Mouse (Mus musculus): ENCODE measurements around the gene Hoxb8. TPM values are rescaled to one million over a fixed set of nuclear protein-coding genes. Genes with fewer than 3 reads are reported as not detected.

Hoxb8 gene
- polyA plus RNA-seq, 2 experiments, result 0.43 to 2.1 TPM

GRCm38 (mm10) chr11:96319910-96320309 is 38.2 kb downstream of the Hoxb8 start:
- Histone ChIP-seq H3K9me3 (ENCODE audit: control insufficient read depth, low read length) (no peaks in the 10 kb centered on the region), H3K4me3 (replicated peaks; ENCODE audit: low read length) (peak overlapping the region; percentile 21), H3K9ac (ENCODE audit: low read depth, low read length, severe bottlenecking) (no peak overlapping the region), H3K36me3 (ENCODE audit: control insufficient read depth, insufficient read depth, low read length) (no peaks in the 10 kb centered on the region), H3K4me1 (ENCODE audit: control insufficient read depth, insufficient read depth, low read length) (peaks cover 5% of the 10 kb centered on the region), H3K27me3 (ENCODE audit: control insufficient read depth, insufficient read depth, low read length) (peaks cover 98% of the 10 kb centered on the region), H3K4me2 (replicated peaks; ENCODE audit: low read depth, low read length, severe bottlenecking) (peak overlapping the region; percentile 43), H3K27ac (replicated peaks; ENCODE audit: low read depth, low read length) (no peak overlapping the region)
- WGBS, result under 1% methylated on average over 29 of the region's 29 CpGs
- no peak for ATAC-seq (ENCODE audit: low FRiP score, low read depth)
- TF ChIP-seq POLR2A (IDR thresholded peaks at IDR 0.05; ENCODE audit: borderline replicate concordance, extremely low read depth, insufficient read depth, insufficient read length), result no peak
- no peak for DNase-seq (ENCODE audit: low spot score)

- H3K4me1 ChIP-seq (ENCODE audit: control insufficient read depth, insufficient read depth, low read length), result peaks cover 5% of the 10 kb centered on the region
- TF ChIP-seq POLR2A (IDR thresholded peaks at IDR 0.05; ENCODE audit: borderline replicate concordance, extremely low read depth, insufficient read depth, insufficient read length), result no peak
- H3K9me3 ChIP-seq (ENCODE audit: control insufficient read depth, low read length), result no peaks in the 10 kb centered on the region
- no peak overlapping the region for H3K4me3 ChIP-seq (replicated peaks; ENCODE audit: low read length)
- H3K27me3 ChIP-seq (ENCODE audit: control insufficient read depth, insufficient read depth, low read length), result peaks cover 98% of the 10 kb centered on the region
- no peak overlapping the region for H3K27ac ChIP-seq (replicated peaks; ENCODE audit: low read depth, low read length)
- DNase-seq (ENCODE audit: low spot score) (no peak), ATAC-seq (ENCODE audit: low FRiP score, low read depth) (no peak)
- no peaks in the 10 kb centered on the region for H3K36me3 ChIP-seq (ENCODE audit: control insufficient read depth, insufficient read depth, low read length)
- 0 out of 2 replicates have a peak overlapping the region, but pooled peaks have one; percentile 43 for H3K4me2 ChIP-seq (replicated peaks; ENCODE audit: low read depth, low read length, severe bottlenecking)
- 8% methylated on average over 17 of the region's 17 CpGs for WGBS
- no peak overlapping the region for H3K9ac ChIP-seq (ENCODE audit: low read depth, low read length, severe bottlenecking)
Observed at GRCm38 (mm10) chr11:96320688-96321087, 39.0 kb downstream of the Hoxb8 start.

- Histone ChIP-seq H3K9ac (ENCODE audit: low read depth, low read length, severe bottlenecking) (no peak overlapping the region), H3K4me3 (replicated peaks; ENCODE audit: low read length) (no peak overlapping the region), H3K36me3 (ENCODE audit: control insufficient read depth, insufficient read depth, low read length) (no peaks in the 10 kb centered on the region), H3K27me3 (ENCODE audit: control insufficient read depth, insufficient read depth, low read length) (peaks cover 98% of the 10 kb centered on the region), H3K9me3 (ENCODE audit: control insufficient read depth, low read length) (no peaks in the 10 kb centered on the region), H3K4me1 (ENCODE audit: control insufficient read depth, insufficient read depth, low read length) (peaks cover 5% of the 10 kb centered on the region), H3K27ac (replicated peaks; ENCODE audit: low read depth, low read length) (no peak overlapping the region), H3K4me2 (replicated peaks; ENCODE audit: low read depth, low read length, severe bottlenecking) (no peak overlapping the region)
- DNase-seq (ENCODE audit: low spot score) (no peak), ATAC-seq (ENCODE audit: low FRiP score, low read depth) (no peak)
- no peak for TF ChIP-seq POLR2A (IDR thresholded peaks at IDR 0.05; ENCODE audit: borderline replicate concordance, extremely low read depth, insufficient read depth, insufficient read length)
- 18% methylated on average over 5 of the region's 5 CpGs for WGBS
Observed at GRCm38 (mm10) chr11:96321846-96322245, 40.1 kb downstream of the Hoxb8 start.

- Histone ChIP-seq H3K4me2 (replicated peaks; ENCODE audit: low read depth, low read length, severe bottlenecking) (no peak overlapping the region), H3K9ac (ENCODE audit: low read depth, low read length, severe bottlenecking) (no peak overlapping the region), H3K27ac (replicated peaks; ENCODE audit: low read depth, low read length) (no peak overlapping the region), H3K4me1 (ENCODE audit: control insufficient read depth, insufficient read depth, low read length) (peaks cover 5% of the 10 kb centered on the region), H3K36me3 (ENCODE audit: control insufficient read depth, insufficient read depth, low read length) (no peaks in the 10 kb centered on the region), H3K27me3 (ENCODE audit: control insufficient read depth, insufficient read depth, low read length) (peaks cover 98% of the 10 kb centered on the region), H3K9me3 (ENCODE audit: control insufficient read depth, low read length) (no peaks in the 10 kb centered on the region), H3K4me3 (replicated peaks; ENCODE audit: low read length) (no peak overlapping the region)
- no peak for DNase-seq (ENCODE audit: low spot score)
- WGBS, result 12% methylated on average over 6 of the region's 6 CpGs
- TF ChIP-seq POLR2A (IDR thresholded peaks at IDR 0.05; ENCODE audit: borderline replicate concordance, extremely low read depth, insufficient read depth, insufficient read length), result no peak
- no peak for ATAC-seq (ENCODE audit: low FRiP score, low read depth)
Observed at GRCm38 (mm10) chr11:96322738-96323137, 41.0 kb downstream of the Hoxb8 start.

GRCm38 (mm10) chr11:96323154-96323553 is 41.4 kb downstream of the Hoxb8 start, which contains the start of gene Hoxb3:
TSS of gene Hoxb3 (plus strand) at chr11:96323326.
- no peak for ATAC-seq (ENCODE audit: low FRiP score, low read depth)
- WGBS, result 17% methylated on average over 10 of the region's 10 CpGs
- no peak for DNase-seq (ENCODE audit: low spot score)
- Histone ChIP-seq H3K4me1 (ENCODE audit: control insufficient read depth, insufficient read depth, low read length) (peaks cover 5% of the 10 kb centered on the region), H3K27ac (replicated peaks; ENCODE audit: low read depth, low read length) (no peak within 1 kb of the TSS), H3K9me3 (ENCODE audit: control insufficient read depth, low read length) (no peaks in the 10 kb centered on the region), H3K27me3 (ENCODE audit: control insufficient read depth, insufficient read depth, low read length) (peaks cover 98% of the 10 kb centered on the region), H3K4me3 (replicated peaks; ENCODE audit: low read length) (no peak within 1 kb of the TSS), H3K9ac (ENCODE audit: low read depth, low read length, severe bottlenecking) (no peak within 1 kb of the TSS), H3K36me3 (ENCODE audit: control insufficient read depth, insufficient read depth, low read length) (no peaks in the 10 kb centered on the region), H3K4me2 (replicated peaks; ENCODE audit: low read depth, low read length, severe bottlenecking) (no peak within 1 kb of the TSS)
- no peak for TF ChIP-seq POLR2A (IDR thresholded peaks at IDR 0.05; ENCODE audit: borderline replicate concordance, extremely low read depth, insufficient read depth, insufficient read length)

GRCm38 (mm10) chr11:96324125-96324524 is 42.4 kb downstream of the Hoxb8 start:
- TF ChIP-seq POLR2A (IDR thresholded peaks at IDR 0.05; ENCODE audit: borderline replicate concordance, extremely low read depth, insufficient read depth, insufficient read length), result no peak
- no peaks in the 10 kb centered on the region for H3K36me3 ChIP-seq (ENCODE audit: control insufficient read depth, insufficient read depth, low read length)
- H3K9ac ChIP-seq (ENCODE audit: low read depth, low read length, severe bottlenecking), result no peak overlapping the region
- ATAC-seq (ENCODE audit: low FRiP score, low read depth), result no peak
- no peak overlapping the region for H3K27ac ChIP-seq (replicated peaks; ENCODE audit: low read depth, low read length)
- no peaks in the 10 kb centered on the region for H3K9me3 ChIP-seq (ENCODE audit: control insufficient read depth, low read length)
- peaks cover 97% of the 10 kb centered on the region for H3K27me3 ChIP-seq (ENCODE audit: control insufficient read depth, insufficient read depth, low read length)
- H3K4me3 ChIP-seq (replicated peaks; ENCODE audit: low read length), result no peak overlapping the region
- WGBS, result 4% methylated on average over 5 of the region's 5 CpGs
- H3K4me2 ChIP-seq (replicated peaks; ENCODE audit: low read depth, low read length, severe bottlenecking), result no peak overlapping the region
- DNase-seq (ENCODE audit: low spot score), result no peak
- H3K4me1 ChIP-seq (ENCODE audit: control insufficient read depth, insufficient read depth, low read length), result 0 out of 2 replicates have a peak, but pooled peaks cover under 1% of the 10 kb centered on the region

Measured in limb, embryonic 14.5 days (tissue).